22 mouse cellular contexts compared by ENCODE assay signal in genomic region chr5:100380277-100380676, GRCm38 (mm10). TPM values are rescaled to one million over a fixed set of nuclear protein-coding genes. Genes with fewer than 3 reads are reported as not detected.
DNase-seq lines count a peak whose midpoint lies in the region; ATAC-seq lines count a peak whose summit lies in the region.
"Had no signal": no experiment of that assay in that cellular context is flagged by ENCODE, and none has a peak within 500 bp of the region (broad histone marks: within the 10 kb centered on the region; RNA-seq: fewer than 3 reads in every experiment).

No protein-coding gene starts in this region.

- no peak for DNase-seq in intestine, embryonic 14.5 days (ENCODE audit: low spot score)
- peak; percentile 72 for DNase-seq in large intestine, adult 2 months (ENCODE audit: low read depth, low spot score)
- no peak for DNase-seq in midbrain, embryonic 11.5 days (ENCODE audit: low spot score, missing footprints)
- no peak for DNase-seq in embryo, embryonic 9.5 days (ENCODE audit: extremely low spot score)
- DNase-seq in right cerebral cortex, adult 2 months (ENCODE audit: low spot score in 2 of 2): no peak
- DNase-seq: cerebellum, adult 11-12 months; cerebellum, postnatal 14 days; gastrocnemius, postnatal 10 days; heart, adult 11 months; heart, postnatal 36 days; right cerebral cortex, postnatal 14 days; thymus, postnatal 25 days had no signal

- peaks cover 100% of the 10 kb centered on the region for H3K36me3 ChIP-seq in intestine, embryonic 14.5 days (ENCODE audit: control insufficient read depth, insufficient read depth, low read length)
- peaks cover 35% of the 10 kb centered on the region for H3K36me3 ChIP-seq in intestine, embryonic 16.5 days (ENCODE audit: control insufficient read depth, insufficient read depth, low read length)
- peaks cover 79% of the 10 kb centered on the region for H3K36me3 ChIP-seq in kidney, embryonic 16.5 days (ENCODE audit: insufficient read depth, low read length)
- H3K36me3 ChIP-seq in midbrain, embryonic 11.5 days (ENCODE audit: control insufficient read depth, insufficient read depth, low read length): peaks cover 15% of the 10 kb centered on the region; the same call in 1 of the 2 replicates

- no peaks in the 10 kb centered on the region for H3K27me3 ChIP-seq in intestine, embryonic 14.5 days (replicated peaks; ENCODE audit: control insufficient read depth, insufficient read depth, low read length)
- no peaks in the 10 kb centered on the region for H3K27me3 ChIP-seq in intestine, embryonic 16.5 days (replicated peaks; ENCODE audit: control insufficient read depth, insufficient read depth, low read length)
- no peaks in the 10 kb centered on the region for H3K27me3 ChIP-seq in kidney, embryonic 16.5 days (ENCODE audit: insufficient read depth, low read length)
- H3K27me3 ChIP-seq in midbrain, embryonic 11.5 days (ENCODE audit: control insufficient read depth, insufficient read depth, low read length): no peaks in the 10 kb centered on the region
- H3K27me3 ChIP-seq: embryonic facial prominence, embryonic 15.5 days; hindbrain, embryonic 15.5 days; limb, embryonic 15.5 days; midbrain, embryonic 15.5 days had no signal

- peak; percentile 71 for ATAC-seq in intestine, embryonic 14.5 days (replicated peaks; ENCODE audit: low FRiP score, low TSS enrichment, low read depth)
- ATAC-seq in intestine, embryonic 16.5 days: peak; percentile 93
- ATAC-seq in kidney, embryonic 16.5 days (ENCODE audit: low FRiP score, low TSS enrichment): peak; percentile 76
- no peak for ATAC-seq in megakaryocyte-erythroid progenitor cell, adult 5-6 weeks (replicated peaks; ENCODE audit: low FRiP score, low TSS enrichment, poor library complexity, severe bottlenecking)
- ATAC-seq in midbrain, embryonic 11.5 days (ENCODE audit: low FRiP score): no peak
- ATAC-seq: lung, postnatal 0 days; midbrain, embryonic 15.5 days had no signal

- 73% methylated on average over 5 of the region's 5 CpGs for WGBS in intestine, embryonic 14.5 days
- WGBS in intestine, embryonic 16.5 days: 68% methylated on average over 5 of the region's 5 CpGs
- WGBS in kidney, embryonic 16.5 days: 90% methylated on average over 5 of the region's 5 CpGs
- WGBS in large intestine, adult 2 months: 35% methylated on average over 5 of the region's 5 CpGs
- 94% methylated on average over 5 of the region's 5 CpGs for WGBS in midbrain, embryonic 11.5 days

- 0 out of 2 replicates have a peak, but pooled peaks cover 5% of the 10 kb centered on the region for H3K4me1 ChIP-seq in intestine, embryonic 14.5 days (replicated peaks; ENCODE audit: control insufficient read depth, insufficient read depth, low read length)
- peaks cover 9% of the 10 kb centered on the region; the same call in 1 of the 2 replicates for H3K4me1 ChIP-seq in intestine, embryonic 16.5 days (ENCODE audit: control insufficient read depth, insufficient read depth, low read length)
- no peaks in the 10 kb centered on the region for H3K4me1 ChIP-seq in kidney, embryonic 16.5 days (ENCODE audit: insufficient read depth, low read length)
- no peaks in the 10 kb centered on the region for H3K4me1 ChIP-seq in midbrain, embryonic 11.5 days (ENCODE audit: control insufficient read depth, insufficient read depth, low read length)
- H3K4me1 ChIP-seq: embryonic facial prominence, embryonic 15.5 days; hindbrain, embryonic 15.5 days; limb, embryonic 15.5 days; midbrain, embryonic 15.5 days had no signal

- H3K9ac ChIP-seq in intestine, embryonic 14.5 days (ENCODE audit: low read length): no peak overlapping the region
- peak overlapping the region; percentile 50 for H3K9ac ChIP-seq in intestine, embryonic 16.5 days (ENCODE audit: low read depth, low read length)
- H3K9ac ChIP-seq in kidney, embryonic 16.5 days (replicated peaks; ENCODE audit: low read length): no peak overlapping the region
- no peak overlapping the region for H3K9ac ChIP-seq in midbrain, embryonic 11.5 days (ENCODE audit: low read length)
- H3K9ac ChIP-seq: embryonic facial prominence, embryonic 15.5 days; hindbrain, embryonic 15.5 days; limb, embryonic 15.5 days; midbrain, embryonic 15.5 days had no signal

- H3K9me3 ChIP-seq in intestine, embryonic 14.5 days (ENCODE audit: control insufficient read depth, low read length): no peaks in the 10 kb centered on the region
- H3K9me3 ChIP-seq in intestine, embryonic 16.5 days (ENCODE audit: control insufficient read depth, low read length): no peaks in the 10 kb centered on the region
- no peaks in the 10 kb centered on the region for H3K9me3 ChIP-seq in kidney, embryonic 16.5 days (ENCODE audit: low read length)
- H3K9me3 ChIP-seq in midbrain, embryonic 11.5 days (ENCODE audit: control insufficient read depth, low read length): no peaks in the 10 kb centered on the region
- H3K9me3 ChIP-seq: embryonic facial prominence, embryonic 15.5 days; hindbrain, embryonic 15.5 days; limb, embryonic 15.5 days; midbrain, embryonic 15.5 days had no signal

- no peak overlapping the region for H3K4me3 ChIP-seq in intestine, embryonic 14.5 days (ENCODE audit: low read depth, low read length)
- H3K4me3 ChIP-seq in intestine, embryonic 16.5 days (ENCODE audit: low read length): no peak overlapping the region
- H3K4me3 ChIP-seq in kidney, embryonic 16.5 days (ENCODE audit: low read length): no peak overlapping the region
- no peak overlapping the region for H3K4me3 ChIP-seq in midbrain, embryonic 11.5 days (ENCODE audit: low read depth, low read length)
- H3K4me3 ChIP-seq: embryonic facial prominence, embryonic 15.5 days; hindbrain, embryonic 15.5 days; layer of hippocampus, adult 2 months; limb, embryonic 15.5 days; midbrain, embryonic 15.5 days; myocyte had no signal

- no peak overlapping the region for H3K27ac ChIP-seq in intestine, embryonic 14.5 days (ENCODE audit: low read depth)
- H3K27ac ChIP-seq in intestine, embryonic 16.5 days (ENCODE audit: low read length): peak overlapping the region; percentile 95
- H3K27ac ChIP-seq in kidney, embryonic 16.5 days (ENCODE audit: low read length): peak overlapping the region; percentile 5; the same call in 1 of the 2 replicates
- H3K27ac ChIP-seq in midbrain, embryonic 11.5 days (ENCODE audit: low read depth, low read length): no peak overlapping the region
- H3K27ac ChIP-seq: embryonic facial prominence, embryonic 15.5 days; hindbrain, embryonic 15.5 days; layer of hippocampus, adult 2 months; limb, embryonic 15.5 days; midbrain, embryonic 15.5 days had no signal

- no peak overlapping the region for H3K4me2 ChIP-seq in intestine, embryonic 14.5 days (ENCODE audit: low read length)
- peak overlapping the region; percentile 32; the same call in 1 of the 2 replicates for H3K4me2 ChIP-seq in intestine, embryonic 16.5 days (ENCODE audit: low read depth, low read length)
- H3K4me2 ChIP-seq in kidney, embryonic 16.5 days (replicated peaks; ENCODE audit: low read depth, low read length): no peak overlapping the region
- no peak overlapping the region for H3K4me2 ChIP-seq in midbrain, embryonic 11.5 days
- H3K4me2 ChIP-seq: embryonic facial prominence, embryonic 15.5 days; hindbrain, embryonic 15.5 days; limb, embryonic 15.5 days; midbrain, embryonic 15.5 days had no signal

RNA-seq across cellular contexts. Expression of gene Sec31a, which starts 35.8 kb away (rescaled TPM):
- polyA plus RNA-seq in intestine, embryonic 14.5 days (2014; fragmentation: Nextera tagmentation; extraction: Ambion mirVana): 170 TPM in 2 replicates
- polyA plus RNA-seq in intestine, embryonic 16.5 days (2015; fragmentation: Nextera tagmentation; extraction: Ambion mirVana): 183 and 215 TPM in 2 replicates
- 174 and 191 TPM in 2 replicates for polyA plus RNA-seq in kidney, embryonic 16.5 days (2015; fragmentation: Nextera tagmentation; extraction: Ambion mirVana)
- 208 and 328 TPM in 2 replicates for polyA plus RNA-seq in large intestine, adult 2 months (2012; rRNA removed)
- total RNA-seq in megakaryocyte-erythroid progenitor cell, adult 5-6 weeks (2014; fragmentation: Nextera tagmentation): 121 and 126 TPM in 2 replicates
- 95.7 and 121 TPM in 2 replicates for total RNA-seq in megakaryocyte-erythroid progenitor cell, adult 5-6 weeks (2017)
- polyA plus RNA-seq in midbrain, embryonic 11.5 days (2014; fragmentation: Nextera tagmentation; extraction: Ambion mirVana): 92.2 and 100 TPM in 2 replicates

Comparison
In these comparisons a context has a peak if more than half of its experiments do, and no peak if none do; other contexts are left out.
1. H3K27ac ChIP-seq: peak in intestine, embryonic 16.5 days (single experiment) and kidney, embryonic 16.5 days (single experiment); none in intestine, embryonic 14.5 days (single experiment) and midbrain, embryonic 11.5 days (single experiment).
2. ATAC-seq: peak in intestine, embryonic 14.5 days (single experiment), intestine, embryonic 16.5 days (single experiment) and kidney, embryonic 16.5 days (single experiment); none in megakaryocyte-erythroid progenitor cell, adult 5-6 weeks (single experiment) and midbrain, embryonic 11.5 days (single experiment).